Mouse (Mus musculus) CH12.LX (cell line): ENCODE data around the gene Clmn.

Source experiments
- CHD1 ChIP-seq: IDR thresholded peaks from 2 replicates; pipeline ENCODE4 v1.6.1; 2012; ENCODE audit warnings: low read depth, low read length, improper control_type of control experiment, inconsistent platforms
- CHD2 ChIP-seq: IDR thresholded peaks from 2 replicates; pipeline ENCODE4 v1.6.1; 2011; ENCODE audit warnings: low read length, improper control_type of control experiment
- CTCF ChIP-seq, 2 experiments: IDR thresholded peaks in 1 of 2; conservative IDR thresholded peaks in 1 of 2; 2 replicates each; pipeline ENCODE4 v1.5.1; 2011 to 2012; ENCODE audit warnings: low read depth in 2 of 2, low read length in 2 of 2, improper control_type of control experiment in 1 of 2, inconsistent platforms in 1 of 2, mild to moderate bottlenecking in 1 of 2, moderate library complexity in 1 of 2
- E2F4 ChIP-seq: IDR thresholded peaks from 2 replicates; pipeline ENCODE4 v1.6.1; 2011; ENCODE audit warnings: low read depth, low read length, improper control_type of control experiment; ENCODE audit not compliant: insufficient replicate concordance
- EP300 ChIP-seq: IDR thresholded peaks from 2 replicates; pipeline ENCODE4 v1.6.1; 2011; ENCODE audit warnings: low read length, improper control_type of control experiment
- GABPA ChIP-seq: IDR thresholded peaks from 2 replicates; pipeline ENCODE4 v1.6.1; 2012; ENCODE audit warnings: low read depth, low read length, improper control_type of control experiment, inconsistent platforms; ENCODE audit not compliant: insufficient replicate concordance
- HCFC1 ChIP-seq: IDR thresholded peaks from 2 replicates; pipeline ENCODE4 v1.6.1; 2012; ENCODE audit warnings: low read depth, mild to moderate bottlenecking, inconsistent platforms, low read length, improper control_type of control experiment
- MAFK ChIP-seq: IDR thresholded peaks from 2 replicates; pipeline ENCODE4 v1.6.1; 2011; ENCODE audit warnings: low read length, improper control_type of control experiment; ENCODE audit not compliant: insufficient replicate concordance
- MYC ChIP-seq: IDR thresholded peaks from 2 replicates; pipeline ENCODE4 v1.6.1; 2011; ENCODE audit warnings: low read depth, mild to moderate bottlenecking, improper control_type of control experiment, low read length
- POLR2A ChIP-seq: IDR thresholded peaks from 2 replicates; pipeline ENCODE4 v1.6.1; 2011; ENCODE audit warnings: low read depth, mild to moderate bottlenecking, improper control_type of control experiment, low read length
- SIN3A ChIP-seq: IDR thresholded peaks from 2 replicates; pipeline ENCODE4 v1.6.1; 2012; ENCODE audit warnings: low read length, improper control_type of control experiment, inconsistent platforms
- TCF12 ChIP-seq: IDR thresholded peaks from 2 replicates; pipeline ENCODE4 v1.6.1; 2014; ENCODE audit warnings: low read depth, mild to moderate bottlenecking, inconsistent platforms, low read length, improper control_type of control experiment
- USF1 ChIP-seq: IDR thresholded peaks from 2 replicates; pipeline ENCODE4 v1.6.1; 2014; ENCODE audit warnings: low read depth, mild to moderate bottlenecking, inconsistent platforms, low read length, improper control_type of control experiment
- ZNF384 ChIP-seq: IDR thresholded peaks from 2 replicates; pipeline ENCODE4 v1.6.1; 2012; ENCODE audit warnings: low read depth, low read length, improper control_type of control experiment, inconsistent platforms

DNA sequence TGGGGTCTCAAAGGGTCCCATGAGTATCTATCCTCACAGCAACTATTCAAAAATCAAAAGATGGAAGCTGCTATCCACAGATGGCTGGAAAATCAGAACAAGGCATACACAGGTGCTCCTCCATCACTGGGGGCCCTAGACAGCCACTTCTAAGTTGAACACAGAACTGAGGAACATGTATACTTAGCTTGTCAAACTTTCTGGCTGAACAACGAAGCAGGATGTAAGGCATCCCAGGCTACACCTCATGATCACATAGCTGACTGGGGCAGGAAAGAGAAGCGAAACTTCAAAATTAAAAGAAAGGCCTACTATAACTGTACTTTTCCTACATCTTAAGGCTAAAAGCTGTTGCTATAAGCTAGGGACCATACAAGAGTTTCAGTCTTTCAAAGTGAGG is 115.9 kb downstream of the Clmn start:
- TF ChIP-seq ZNF384 (no peak), EP300 (no peak), CHD1 (no peak), CHD2 (no peak), CTCF (conservative IDR thresholded peaks at IDR 0.05 in 1 of 2, IDR thresholded peaks at IDR 0.05 in 1 of 2; ENCODE audit: low read depth in 2 of 2, low read length in 2 of 2) (no peak), USF1 (no peak), HCFC1 (no peak), GABPA (no peak), POLR2A (no peak), MYC (no peak), TCF12 (no peak), SIN3A (no peak), MAFK (no peak), E2F4 (no peak)
